Mouse (Mus musculus) neural tube, embryonic 15.5 days (tissue): Measurements from ENCODE around the gene 4921504E06Rik. TPM values are rescaled to one million over a fixed set of nuclear protein-coding genes. Genes with fewer than 3 reads are reported as not detected.

Experiments
- ATAC-seq: fragments of 200-750 bp; cut with Nextera tagmentation; 2 replicates; pipeline ENCODE4 v1.8.0; 2017; ENCODE audit warnings: mild to moderate bottlenecking, moderate TSS enrichment, moderate library complexity; ENCODE audit not compliant: low FRiP score
- H3K27ac ChIP-seq: fragments of 300-500 bp; sonication (generic); replicated peaks from 2 replicates; pipeline ENCODE4 v1.5.1; 2015; ENCODE audit warnings: mild to moderate bottlenecking, inconsistent platforms
- H3K27me3 ChIP-seq: fragments of 300-500 bp; sonication (generic); replicated peaks from 2 replicates; pipeline ENCODE4 v1.6.1; 2015; ENCODE audit warnings: inconsistent platforms
- H3K36me3 ChIP-seq: fragments of 300-500 bp; sonication (generic); 2 replicates; pipeline ENCODE4 v1.6.1; 2015; ENCODE audit warnings: inconsistent platforms
- H3K4me1 ChIP-seq: fragments of 300-500 bp; sonication (generic); 2 replicates; pipeline ENCODE4 v1.6.1; 2015; ENCODE audit warnings: inconsistent platforms
- H3K4me2 ChIP-seq: fragments of 300-500 bp; sonication (generic); 2 replicates; pipeline ENCODE4 v1.6.1; 2015; ENCODE audit warnings: inconsistent platforms, mild to moderate bottlenecking, moderate library complexity
- H3K4me3 ChIP-seq: fragments of 300-500 bp; sonication (generic); replicated peaks from 2 replicates; pipeline ENCODE4 v1.5.1; 2015; ENCODE audit warnings: mild to moderate bottlenecking, inconsistent platforms
- H3K9ac ChIP-seq: fragments of 300-500 bp; sonication (generic); replicated peaks from 2 replicates; pipeline ENCODE4 v1.6.1; 2015; ENCODE audit warnings: mild to moderate bottlenecking, inconsistent platforms
- H3K9me3 ChIP-seq: fragments of 300-500 bp; sonication (generic); replicated peaks from 2 replicates; pipeline ENCODE4 v1.6.1; 2016; ENCODE audit warnings: inconsistent platforms
- WGBS: fragments of 180-500 bp; shearing (Covaris S2); methylation state at CpG from one replicate; pipeline ENCODE4 v1.1.7; 2015; ENCODE audit warnings: mixed read lengths; 5-methylcytosine and 5-hydroxymethylcytosine counted together
- polyA plus RNA-seq: library from polyadenylated mRNA; unstranded; fragments of >200 nt; fragmentation: Nextera tagmentation; extraction: Ambion mirVana; gene quantifications from 2 replicates; pipeline ENCODE4 v1.2.1, GENCODE M21; 2015

The 4921504E06Rik gene
- polyA plus RNA-seq, 1 experiment from 2014 or later: not detected

DNA sequence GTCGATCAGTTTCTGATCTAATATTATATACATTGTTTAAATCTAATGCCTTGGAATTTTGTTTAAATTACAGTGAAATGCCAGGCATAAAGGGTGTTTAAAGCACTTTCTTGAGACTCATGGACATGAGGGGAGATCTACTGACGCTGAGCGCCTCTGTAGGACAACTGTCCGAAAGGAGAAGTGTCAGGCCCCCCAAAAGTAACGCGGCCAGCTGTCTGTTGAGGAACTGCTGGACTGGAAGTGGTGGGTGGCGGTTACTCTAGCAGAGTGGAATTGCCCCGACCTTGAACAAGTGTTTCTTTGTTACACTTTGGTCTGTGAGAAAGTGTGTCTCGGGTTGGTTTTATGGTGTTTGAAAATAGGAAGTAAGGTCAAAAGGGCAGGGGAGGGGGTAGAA is 109.4 kb downstream of the 4921504E06Rik start:
- H3K4me3 ChIP-seq: no peak overlapping the region
- peak overlapping the region; percentile 67; the same call in 1 of the 2 replicates for H3K4me2 ChIP-seq
- ATAC-seq: no peak
- H3K27me3 ChIP-seq: peaks cover 84% of the 10 kb centered on the region
- no peaks in the 10 kb centered on the region for H3K9me3 ChIP-seq
- 2% methylated on average over 9 of the region's 9 CpGs for WGBS
- H3K36me3 ChIP-seq: no peaks in the 10 kb centered on the region
- no peak overlapping the region for H3K9ac ChIP-seq
- peaks cover 31% of the 10 kb centered on the region for H3K4me1 ChIP-seq
- no peak overlapping the region for H3K27ac ChIP-seq

DNA sequence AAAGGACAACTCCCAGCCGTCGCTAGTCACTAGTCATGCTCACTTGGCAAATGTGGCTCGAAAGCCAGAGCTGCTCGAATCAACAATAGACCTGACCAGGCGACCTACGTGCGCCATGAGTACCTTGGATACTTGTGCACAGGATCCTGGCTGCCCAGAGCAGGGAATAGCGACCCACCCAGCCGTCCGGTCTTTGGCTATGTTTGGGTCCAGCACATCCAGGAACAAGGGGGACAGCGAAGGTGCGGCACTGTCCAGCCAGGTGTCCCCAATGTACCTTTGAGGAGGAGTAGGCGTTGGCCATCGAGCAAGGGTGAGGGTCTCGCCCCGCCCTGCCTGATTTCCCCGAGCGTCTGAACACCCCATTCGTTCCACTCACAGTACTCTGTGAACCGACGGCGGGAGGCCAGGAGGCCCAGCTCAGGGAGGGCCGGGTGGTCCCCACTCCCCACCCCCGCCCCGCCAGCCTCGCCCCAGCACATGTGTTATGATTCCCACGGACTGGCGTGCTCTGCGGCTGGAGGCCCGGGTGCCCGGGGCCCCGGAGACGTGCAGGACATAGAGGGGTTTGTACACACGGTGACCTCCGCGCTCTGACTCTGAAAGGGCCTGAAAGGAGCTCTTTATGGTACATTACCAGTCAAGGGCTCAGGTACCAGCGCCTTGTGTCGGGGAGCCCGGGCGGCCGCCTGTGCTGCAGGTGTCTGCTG is 121.9 kb downstream of the 4921504E06Rik start:
- peaks cover 86% of the 10 kb centered on the region for H3K27me3 ChIP-seq
- ATAC-seq: peak; percentile 33; the same call in 1 of the 2 replicates
- H3K36me3 ChIP-seq: no peaks in the 10 kb centered on the region
- 2% methylated on average over 41 of the region's 41 CpGs for WGBS
- no peak overlapping the region for H3K9ac ChIP-seq
- H3K27ac ChIP-seq: no peak overlapping the region
- H3K4me2 ChIP-seq: 0 out of 2 replicates have a peak overlapping the region, but pooled peaks have one; percentile 59
- H3K4me3 ChIP-seq: 0 out of 2 replicates have a peak overlapping the region, but pooled peaks have one; percentile 32
- no peaks in the 10 kb centered on the region for H3K9me3 ChIP-seq
- peaks cover 26% of the 10 kb centered on the region for H3K4me1 ChIP-seq

DNA sequence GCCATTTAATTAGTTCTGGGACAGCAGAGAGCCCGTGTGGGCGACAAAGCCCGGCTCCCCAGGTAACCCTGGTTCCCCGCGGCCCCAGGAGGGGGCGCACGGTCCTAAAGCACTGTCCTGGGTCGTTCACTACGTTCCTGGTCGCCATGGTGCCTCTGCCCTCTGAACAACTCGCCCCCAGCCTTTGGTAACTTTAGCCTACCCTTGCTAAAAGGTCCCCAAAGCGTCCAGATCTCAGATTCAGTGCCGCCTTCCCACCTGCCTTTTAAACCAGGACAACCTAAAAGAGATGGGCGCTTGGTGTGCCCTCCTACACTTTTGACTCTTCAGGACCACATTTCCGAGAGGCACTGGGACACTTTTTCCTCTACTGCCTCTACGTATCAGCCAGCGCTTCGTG is 122.5 kb downstream of the 4921504E06Rik start:
- ATAC-seq: peak; percentile 65; the same call in 1 of the 2 replicates
- 1% methylated on average over 18 of the region's 18 CpGs for WGBS
- Histone ChIP-seq H3K4me3 (peak overlapping the region; percentile 32), H3K4me1 (peaks cover 26% of the 10 kb centered on the region), H3K27me3 (peaks cover 92% of the 10 kb centered on the region), H3K4me2 (peak overlapping the region; percentile 59), H3K9ac (no peak overlapping the region), H3K36me3 (no peaks in the 10 kb centered on the region), H3K9me3 (no peaks in the 10 kb centered on the region), H3K27ac (no peak overlapping the region)

DNA sequence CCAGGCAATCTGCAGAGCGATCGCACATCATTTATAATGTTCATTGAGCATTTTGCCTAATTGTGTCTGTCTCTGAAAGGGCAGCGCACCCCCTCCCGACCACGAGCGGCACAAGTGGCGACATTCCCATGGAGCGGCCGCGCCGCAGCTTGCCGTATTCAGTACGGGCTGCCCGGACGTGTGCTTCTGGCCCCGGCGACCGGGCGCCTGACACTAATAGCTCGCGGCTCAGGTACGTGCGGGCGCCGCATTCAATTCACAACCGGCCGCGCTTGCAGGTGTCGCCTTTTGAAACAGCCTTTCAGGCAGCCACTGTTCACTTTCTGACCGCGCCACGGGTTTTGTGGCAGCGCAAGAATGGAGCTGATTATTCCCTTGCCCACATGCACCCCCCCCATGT is 123.0 kb downstream of the 4921504E06Rik start:
- Histone ChIP-seq H3K27me3 (peaks cover 90% of the 10 kb centered on the region), H3K9ac (no peak overlapping the region), H3K4me1 (peaks cover 26% of the 10 kb centered on the region), H3K27ac (no peak overlapping the region), H3K36me3 (no peaks in the 10 kb centered on the region), H3K9me3 (no peaks in the 10 kb centered on the region), H3K4me2 (peak overlapping the region; percentile 59), H3K4me3 (peak overlapping the region; percentile 32)
- peak; percentile 46; the same call in 1 of the 2 replicates for ATAC-seq
- WGBS: under 1% methylated on average over 33 of the region's 33 CpGs

DNA sequence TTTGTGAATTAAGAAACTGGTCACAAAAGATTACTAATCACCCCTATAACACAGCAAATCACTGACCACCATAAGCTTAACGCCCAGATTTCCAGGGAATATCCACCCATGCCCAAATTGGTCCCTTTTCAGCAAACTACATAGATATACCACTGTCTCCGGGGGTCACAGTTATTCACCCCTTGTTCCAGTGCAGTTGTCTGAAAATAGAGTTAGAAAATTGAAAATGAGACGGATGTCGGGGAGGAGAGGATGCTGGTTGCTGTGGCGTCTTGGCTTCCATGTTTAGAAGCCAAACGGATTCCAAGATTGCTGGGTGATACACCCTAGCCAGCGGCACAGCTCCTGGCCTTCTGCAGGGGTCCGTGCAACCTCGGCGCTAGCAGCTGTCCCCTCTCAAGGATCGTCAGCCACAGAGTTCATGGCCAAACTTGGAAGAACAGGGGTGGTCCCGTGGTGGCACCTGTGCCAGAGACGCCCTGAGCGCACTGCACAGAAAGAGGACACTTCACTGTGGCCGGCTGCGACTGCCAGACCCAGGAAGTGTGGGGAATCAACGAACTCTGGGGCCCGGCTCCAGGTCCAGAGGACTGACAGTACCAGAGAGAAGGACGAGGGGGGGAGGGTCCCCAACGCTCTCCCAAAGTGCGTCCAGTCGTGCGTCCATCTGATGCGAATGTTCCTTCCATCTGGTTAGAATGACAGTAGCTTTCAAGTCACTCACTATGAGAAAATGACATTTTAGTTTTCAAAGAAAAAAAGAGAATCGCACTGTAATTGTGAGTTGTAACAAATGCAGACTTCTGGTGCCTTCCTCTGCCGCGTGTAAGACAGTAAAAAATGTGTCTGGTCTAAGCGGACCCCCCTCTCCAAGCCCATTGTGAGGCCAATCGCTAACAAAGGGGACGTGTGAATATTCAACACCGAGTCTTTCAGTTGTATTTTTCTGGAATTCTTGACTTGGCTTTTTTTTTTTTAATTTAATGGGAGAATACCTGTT is 123.7 kb downstream of the 4921504E06Rik start:
- Histone ChIP-seq H3K4me2 (peak overlapping the region; percentile 59), H3K9me3 (no peaks in the 10 kb centered on the region), H3K27me3 (peaks cover 90% of the 10 kb centered on the region), H3K4me3 (peak overlapping the region; percentile 32), H3K9ac (no peak overlapping the region), H3K4me1 (peaks cover 26% of the 10 kb centered on the region), H3K27ac (no peak overlapping the region), H3K36me3 (no peaks in the 10 kb centered on the region)
- WGBS: 3% methylated on average over 31 of the region's 31 CpGs
- ATAC-seq: no peak

DNA sequence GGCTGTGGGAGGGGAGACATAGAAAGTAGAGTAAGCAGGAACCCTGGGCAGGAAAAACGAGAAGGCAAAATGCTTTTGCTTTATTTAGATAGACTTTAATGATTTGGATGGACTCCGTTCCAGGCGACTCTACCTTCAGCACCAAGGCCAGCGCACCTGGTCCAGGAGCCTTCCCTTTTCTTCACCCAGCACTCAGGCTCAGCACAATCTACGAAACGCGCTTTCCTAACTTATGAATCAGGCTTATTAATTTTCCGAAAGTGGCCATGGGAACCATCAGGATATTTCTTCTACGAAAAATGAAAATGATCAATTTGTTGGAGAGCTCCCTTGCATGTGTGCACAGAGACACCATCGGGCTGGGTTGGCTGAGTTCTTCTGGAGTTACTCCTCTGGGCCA is 124.7 kb downstream of the 4921504E06Rik start:
- Histone ChIP-seq H3K4me1 (peaks cover 26% of the 10 kb centered on the region), H3K27me3 (peaks cover 88% of the 10 kb centered on the region), H3K36me3 (no peaks in the 10 kb centered on the region), H3K4me3 (no peak overlapping the region), H3K4me2 (no peak overlapping the region), H3K27ac (no peak overlapping the region), H3K9ac (no peak overlapping the region), H3K9me3 (no peaks in the 10 kb centered on the region)
- ATAC-seq: no peak
- WGBS: 6% methylated on average over 10 of the region's 10 CpGs

DNA sequence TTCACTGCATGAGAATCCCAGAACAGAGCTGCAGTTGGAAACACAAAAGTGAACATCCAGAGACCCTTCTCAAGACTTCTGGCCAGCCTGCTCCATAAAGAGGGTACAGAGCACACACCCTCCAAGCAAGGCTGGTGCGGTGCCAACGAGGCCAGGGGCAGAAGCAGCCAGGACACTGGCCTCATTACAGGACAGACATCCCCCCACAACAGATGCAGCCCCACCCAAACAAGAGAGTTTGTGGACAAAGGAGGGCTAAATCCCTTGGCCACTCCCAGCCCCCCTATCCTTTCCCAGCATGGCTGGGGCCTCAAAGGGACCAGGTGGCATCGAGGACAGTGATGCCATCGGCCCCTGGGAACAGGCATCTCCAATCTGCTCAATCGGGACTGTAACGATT is 130.6 kb downstream of the 4921504E06Rik start:
- H3K4me3 ChIP-seq: no peak overlapping the region
- peaks cover 44% of the 10 kb centered on the region for H3K27me3 ChIP-seq
- no peaks in the 10 kb centered on the region for H3K9me3 ChIP-seq
- H3K4me1 ChIP-seq: no peaks in the 10 kb centered on the region
- H3K36me3 ChIP-seq: no peaks in the 10 kb centered on the region
- 66% methylated on average over 6 of the region's 6 CpGs for WGBS
- H3K9ac ChIP-seq: no peak overlapping the region
- no peak overlapping the region for H3K27ac ChIP-seq
- no peak overlapping the region for H3K4me2 ChIP-seq
- ATAC-seq: no peak

DNA sequence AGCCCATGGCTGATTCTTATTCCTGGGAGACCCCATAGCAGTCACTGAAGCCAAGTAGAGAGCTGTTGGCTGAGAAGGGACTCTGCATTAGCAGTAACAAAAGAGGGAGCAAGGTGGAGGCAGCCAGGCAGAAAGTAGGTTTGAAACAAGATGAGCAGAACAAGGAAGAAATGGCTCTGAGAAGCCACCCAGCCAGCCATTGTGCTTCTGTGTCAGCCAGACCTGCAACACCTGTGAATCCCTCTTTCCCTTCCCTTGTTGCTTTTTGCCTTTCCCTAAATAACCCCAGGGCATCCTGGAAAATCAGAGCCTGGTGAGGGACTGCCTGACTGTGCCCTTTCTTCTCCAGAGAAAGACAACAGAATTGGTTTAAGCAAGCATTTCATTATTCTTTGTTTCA is 131.5 kb downstream of the 4921504E06Rik start:
- no peaks in the 10 kb centered on the region for H3K9me3 ChIP-seq
- H3K9ac ChIP-seq: no peak overlapping the region
- H3K27ac ChIP-seq: no peak overlapping the region
- ATAC-seq: no peak
- no peak overlapping the region for H3K4me3 ChIP-seq
- H3K4me1 ChIP-seq: no peaks in the 10 kb centered on the region
- no peak overlapping the region for H3K4me2 ChIP-seq
- peaks cover 38% of the 10 kb centered on the region for H3K27me3 ChIP-seq
- H3K36me3 ChIP-seq: no peaks in the 10 kb centered on the region

DNA sequence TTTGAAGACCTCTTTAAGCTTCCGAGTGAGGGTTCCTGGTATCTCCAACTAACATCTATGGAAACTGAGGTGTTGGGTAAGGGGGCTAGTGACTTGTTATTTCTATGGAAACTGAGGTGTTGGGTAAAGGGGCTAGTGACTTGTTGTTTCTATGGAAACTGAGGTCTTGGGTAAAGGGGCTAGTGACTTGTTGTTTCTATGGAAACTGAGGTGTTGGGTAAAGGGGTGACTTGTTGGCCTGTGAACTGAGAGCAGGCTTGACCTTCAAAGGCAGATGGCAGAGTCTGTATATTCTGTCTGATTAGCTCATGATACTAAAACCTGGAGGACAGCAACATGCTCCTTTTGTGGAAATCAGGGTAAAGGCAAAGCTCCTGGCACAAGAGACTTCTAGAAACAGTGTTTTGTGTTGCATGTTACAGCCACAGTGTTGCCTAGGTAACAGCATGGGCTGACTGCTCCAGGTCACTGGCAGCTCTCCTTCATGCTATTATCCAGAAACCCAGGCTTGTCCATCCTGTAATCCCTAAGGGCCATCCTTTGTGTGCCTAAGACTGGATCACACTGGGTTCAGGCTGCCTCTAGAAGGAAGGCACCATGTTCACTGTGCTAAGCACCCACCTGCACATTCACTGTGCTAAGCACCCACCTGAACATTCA is 133.9 kb downstream of the 4921504E06Rik start:
- no peaks in the 10 kb centered on the region for H3K4me1 ChIP-seq
- peaks cover 23% of the 10 kb centered on the region for H3K27me3 ChIP-seq
- H3K4me3 ChIP-seq: no peak overlapping the region
- peak; percentile 54; the same call in 1 of the 2 replicates for ATAC-seq
- H3K4me2 ChIP-seq: no peak overlapping the region
- H3K36me3 ChIP-seq: no peaks in the 10 kb centered on the region
- H3K27ac ChIP-seq: no peak overlapping the region
- H3K9me3 ChIP-seq: no peaks in the 10 kb centered on the region
- no peak overlapping the region for H3K9ac ChIP-seq
- WGBS: 74% methylated on average over 1 of the region's 1 CpGs

DNA sequence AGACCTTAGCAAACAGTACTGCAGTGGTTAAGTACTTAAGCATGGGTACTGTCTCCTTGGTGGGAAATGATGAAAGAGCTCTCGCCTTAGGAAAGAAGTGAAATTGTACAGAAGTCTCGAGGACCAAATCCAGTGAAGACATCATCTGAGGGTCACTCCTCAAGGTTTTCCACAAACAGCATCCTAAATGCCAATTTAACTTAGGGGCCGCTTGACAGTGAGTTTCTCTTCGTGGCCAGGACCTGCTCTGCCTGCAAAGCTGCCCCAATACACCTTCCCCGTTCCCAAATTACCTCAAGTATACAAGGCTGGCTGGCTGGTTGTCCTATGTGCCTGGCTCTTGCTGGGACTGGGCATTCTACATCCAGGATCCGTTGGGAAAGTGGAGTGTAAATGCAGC is 137.6 kb downstream of the 4921504E06Rik start:
- Histone ChIP-seq H3K9ac (no peak overlapping the region), H3K27ac (no peak overlapping the region), H3K4me1 (no peaks in the 10 kb centered on the region), H3K9me3 (no peaks in the 10 kb centered on the region), H3K36me3 (no peaks in the 10 kb centered on the region), H3K4me2 (no peak overlapping the region), H3K27me3 (peaks cover 5% of the 10 kb centered on the region), H3K4me3 (no peak overlapping the region)
- WGBS: 76% methylated on average over 6 of the region's 6 CpGs
- ATAC-seq: no peak

DNA sequence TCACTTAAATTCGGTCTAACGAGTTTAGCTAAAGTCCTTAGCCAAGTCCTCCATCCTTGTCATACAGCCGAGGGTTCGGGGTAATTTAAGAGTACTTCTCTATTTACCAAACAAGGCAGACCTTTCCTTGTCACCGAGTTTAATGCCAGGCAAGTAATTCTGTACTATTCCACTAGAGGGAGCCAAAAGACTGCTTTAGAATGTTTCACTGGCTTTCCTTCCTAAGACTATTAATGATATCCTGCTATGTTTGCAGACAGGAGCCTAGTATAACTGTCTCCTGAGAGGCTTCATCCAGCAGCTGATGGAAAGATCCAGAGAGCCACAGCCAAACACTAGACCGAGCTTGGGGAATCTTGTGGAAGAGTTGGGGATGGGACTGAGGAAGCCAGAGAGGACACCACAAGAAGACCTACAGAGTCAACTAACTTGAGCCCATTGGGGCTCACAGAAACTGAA is 138.6 kb downstream of the 4921504E06Rik start:
- H3K27me3 ChIP-seq: peaks cover 5% of the 10 kb centered on the region
- H3K27ac ChIP-seq: no peak overlapping the region
- peak; percentile 78 for ATAC-seq
- no peaks in the 10 kb centered on the region for H3K36me3 ChIP-seq
- peak overlapping the region; percentile 65 for H3K4me2 ChIP-seq
- H3K9ac ChIP-seq: peak overlapping the region; percentile 31; the same call in 1 of the 2 replicates
- H3K4me3 ChIP-seq: peak overlapping the region; percentile 36
- 3% methylated on average over 6 of the region's 6 CpGs for WGBS
- no peaks in the 10 kb centered on the region for H3K4me1 ChIP-seq
- no peaks in the 10 kb centered on the region for H3K9me3 ChIP-seq
